ENCODE assay signal across 10 mouse cellular contexts in the genomic region with DNA sequence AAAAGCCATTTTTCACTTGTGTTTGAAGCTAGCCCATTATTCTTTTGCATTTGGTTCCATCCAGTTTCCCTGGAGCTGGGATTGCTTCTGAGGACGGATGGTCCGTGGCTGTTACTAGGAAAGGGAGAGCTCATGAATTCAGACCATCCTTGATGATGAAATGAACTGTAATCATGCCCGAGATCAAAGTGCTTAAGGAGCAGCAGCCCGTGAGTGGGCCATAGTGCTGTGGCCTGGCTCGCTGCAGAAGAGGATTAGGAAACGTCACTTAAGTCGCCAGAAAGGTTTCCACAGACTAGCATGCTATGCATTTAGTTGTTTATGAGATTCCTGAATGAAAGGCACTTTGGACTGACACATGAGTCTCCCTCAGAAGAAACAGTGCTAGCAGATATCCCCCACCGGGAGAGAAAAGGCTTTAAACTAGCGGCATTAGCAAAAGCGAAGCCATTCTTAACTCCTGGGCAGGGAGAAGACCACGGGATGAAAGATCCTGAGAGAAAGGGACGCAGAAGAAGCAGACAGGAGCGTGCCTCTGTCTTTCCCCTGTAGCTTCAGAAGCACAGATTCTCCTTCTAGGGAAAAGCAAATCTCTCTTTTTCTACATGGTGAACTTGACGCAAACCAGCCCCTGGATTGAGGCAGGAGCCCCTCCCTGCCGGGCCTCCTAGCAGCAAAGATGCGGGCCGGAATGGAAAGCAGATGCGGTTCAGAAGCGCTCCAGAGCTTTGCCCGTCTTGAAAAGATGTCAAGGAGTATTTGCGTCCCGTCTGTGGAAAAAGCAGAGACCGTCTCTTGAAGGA.
DNase-seq lines count a peak whose midpoint lies in the region; ATAC-seq and TF ChIP-seq lines count a peak whose summit lies in the region.
"Had no signal": no experiment of that assay in that cellular context is flagged by ENCODE, and none has a peak within 500 bp of the region (broad histone marks: within the 10 kb centered on the region; RNA-seq: fewer than 3 reads in every experiment).

No protein-coding gene starts in this region.

- no peak overlapping the region for H3K27ac ChIP-seq in heart, embryonic 11.5 days (ENCODE audit: low read depth, low read length)
- peak overlapping the region; percentile 25 for H3K27ac ChIP-seq in embryonic facial prominence, embryonic 10.5 days (replicated peaks)
- no peak overlapping the region for H3K27ac ChIP-seq in hindbrain, embryonic 16.5 days (ENCODE audit: low read depth, low read length)

- no peaks in the 10 kb centered on the region for H3K79me2 ChIP-seq in myocyte (ENCODE audit: control insufficient read depth, insufficient read depth)

- WGBS in heart, embryonic 11.5 days (ENCODE audit: insufficient replicate concordance): 29% methylated on average over 23 of the region's 23 CpGs
- 23% methylated on average over 23 of the region's 23 CpGs for WGBS in embryonic facial prominence, embryonic 10.5 days
- 21% methylated on average over 23 of the region's 23 CpGs for WGBS in hindbrain, embryonic 16.5 days

- peak overlapping the region; percentile 43; the same call in 1 of the 2 replicates for H3K9ac ChIP-seq in heart, embryonic 11.5 days (ENCODE audit: low read depth, low read length)
- peak overlapping the region; percentile 35 for H3K9ac ChIP-seq in hindbrain, embryonic 16.5 days (ENCODE audit: low read depth, low read length)

- no peaks in the 10 kb centered on the region for H3K36me3 ChIP-seq in heart, embryonic 11.5 days (ENCODE audit: control insufficient read depth, insufficient read depth, low read length)
- H3K36me3 ChIP-seq in embryonic facial prominence, embryonic 10.5 days (replicated peaks): no peaks in the 10 kb centered on the region
- no peaks in the 10 kb centered on the region for H3K36me3 ChIP-seq in hindbrain, embryonic 16.5 days (ENCODE audit: control insufficient read depth, insufficient read depth, low read length)
- no peaks in the 10 kb centered on the region for H3K36me3 ChIP-seq in myocyte (ENCODE audit: control insufficient read depth, insufficient read depth)

- no peak for TF ChIP-seq POLR2A in myocyte (IDR thresholded peaks at IDR 0.05; ENCODE audit: insufficient read length, low read depth)

- no peaks in the 10 kb centered on the region for H3K4me1 ChIP-seq in heart, embryonic 11.5 days (ENCODE audit: control insufficient read depth, insufficient read depth, low read length)
- peaks cover 26% of the 10 kb centered on the region for H3K4me1 ChIP-seq in embryonic facial prominence, embryonic 10.5 days
- H3K4me1 ChIP-seq in hindbrain, embryonic 16.5 days (ENCODE audit: control insufficient read depth, insufficient read depth, low read depth, low read length): peaks cover 5% of the 10 kb centered on the region; the same call in 1 of the 2 replicates

- H3K4me3 ChIP-seq in heart, embryonic 11.5 days (ENCODE audit: low read depth, low read length): peak overlapping the region; percentile 20; the same call in 1 of the 2 replicates
- H3K4me3 ChIP-seq in embryonic facial prominence, embryonic 10.5 days: peak overlapping the region; percentile 37
- H3K4me3 ChIP-seq in hindbrain, embryonic 16.5 days (ENCODE audit: low read length): peak overlapping the region; percentile 15; the same call in 1 of the 2 replicates
- no peak overlapping the region for H3K4me3 ChIP-seq in myocyte

- H3K4me2 ChIP-seq in heart, embryonic 11.5 days: peak overlapping the region; percentile 57
- H3K4me2 ChIP-seq in hindbrain, embryonic 16.5 days (ENCODE audit: low read length): peak overlapping the region; percentile 46
- peak overlapping the region; percentile 24 for H3K4me2 ChIP-seq in myocyte (ENCODE audit: low read depth)

- no peaks in the 10 kb centered on the region for H3K27me3 ChIP-seq in heart, embryonic 11.5 days (ENCODE audit: control insufficient read depth, insufficient read depth, low read length)
- peaks cover 18% of the 10 kb centered on the region for H3K27me3 ChIP-seq in embryonic facial prominence, embryonic 10.5 days (replicated peaks; ENCODE audit: low read depth, poor library complexity, severe bottlenecking)
- H3K27me3 ChIP-seq in hindbrain, embryonic 16.5 days (replicated peaks; ENCODE audit: control insufficient read depth, insufficient read depth, low read length): no peaks in the 10 kb centered on the region
- H3K27me3 ChIP-seq in myocyte (ENCODE audit: control insufficient read depth, insufficient read depth, insufficient read length): no peaks in the 10 kb centered on the region

- H3K9me3 ChIP-seq in heart, embryonic 11.5 days (replicated peaks; ENCODE audit: control insufficient read depth, low read length): no peaks in the 10 kb centered on the region
- no peaks in the 10 kb centered on the region for H3K9me3 ChIP-seq in embryonic facial prominence, embryonic 10.5 days
- no peaks in the 10 kb centered on the region for H3K9me3 ChIP-seq in hindbrain, embryonic 16.5 days (ENCODE audit: control insufficient read depth, low read length)

- ATAC-seq in heart, embryonic 11.5 days (replicated peaks; ENCODE audit: insufficient number of reproducible peaks, low FRiP score, low TSS enrichment): no peak
- ATAC-seq in hindbrain, embryonic 16.5 days: no peak

- DNase-seq in heart, postnatal 4 days: no peak
- peak; percentile 74 for DNase-seq in embryonic facial prominence, embryonic 10.5 days (ENCODE audit: low spot score)
- no peak for DNase-seq in thymus, postnatal 25 days
- no peak for DNase-seq in layer of hippocampus, adult 18-20 months (ENCODE audit: low spot score in 2 of 2)
- no peak for DNase-seq in urinary bladder, postnatal 4 days (ENCODE audit: low spot score in 2 of 2)
- DNase-seq: cerebellum, adult 9-10 months; kidney, postnatal 10 days had no signal

- no peak overlapping the region for H3ac ChIP-seq in myocyte (ENCODE audit: control insufficient read depth, insufficient read length)

TF ChIP-seq in myocyte, 11 proteins besides CTCF, POLR2A, EP300 and RAD21:
- TF ChIP-seq CEBPB (IDR thresholded peaks at IDR 0.05; ENCODE audit: insufficient read depth, poor library complexity, severe bottlenecking) (peak; percentile 83), MAX (IDR thresholded peaks at IDR 0.05; ENCODE audit: low read depth) (no peak)
